Mouse (Mus musculus): ENCODE results near the gene Vipr2.

Vipr2 gene

DNA sequence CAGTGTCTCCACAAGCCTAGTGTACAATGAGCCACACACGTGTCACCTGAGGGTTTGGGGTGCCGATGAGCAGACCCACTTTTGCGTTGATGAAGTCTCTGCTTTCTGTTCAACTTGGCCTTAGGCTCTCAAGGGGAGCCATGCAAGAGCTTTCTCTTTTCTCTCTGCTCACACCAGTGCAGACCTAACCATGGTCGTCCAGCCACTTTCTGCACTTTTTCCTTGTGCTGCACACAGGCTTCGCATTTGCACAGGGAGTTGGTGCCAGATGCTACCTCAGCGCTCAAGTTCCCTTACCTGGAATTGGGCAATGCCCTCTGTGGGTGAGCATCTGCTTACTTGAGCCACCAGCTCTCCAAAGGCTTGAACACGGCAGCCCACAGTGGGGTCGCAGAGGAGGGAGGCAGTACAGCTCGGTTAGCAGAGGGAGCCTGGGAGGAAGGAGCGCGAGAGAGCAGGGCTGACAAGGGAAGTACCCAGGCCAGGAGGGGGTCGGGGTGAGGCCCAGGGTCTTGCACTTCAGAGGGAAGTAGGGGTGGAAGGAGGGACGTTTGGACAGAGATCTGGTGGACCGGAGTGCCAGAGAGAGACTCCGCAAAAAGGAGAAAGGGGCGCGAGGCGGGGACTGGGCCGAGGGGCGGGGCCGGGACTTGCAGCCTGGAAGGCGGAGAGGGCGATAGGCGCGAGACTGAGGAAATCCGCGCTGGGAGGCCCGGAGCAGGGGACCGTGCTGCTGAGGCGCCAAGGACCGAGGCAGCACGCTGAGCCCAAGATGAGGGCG is at the start of gene Vipr2:
Vipr2 (plus strand) TSS at position 653 of the 781 bp plus-strand sequence.
- DNase-seq (ENCODE audit: low spot score): peak; percentile 39

DNA sequence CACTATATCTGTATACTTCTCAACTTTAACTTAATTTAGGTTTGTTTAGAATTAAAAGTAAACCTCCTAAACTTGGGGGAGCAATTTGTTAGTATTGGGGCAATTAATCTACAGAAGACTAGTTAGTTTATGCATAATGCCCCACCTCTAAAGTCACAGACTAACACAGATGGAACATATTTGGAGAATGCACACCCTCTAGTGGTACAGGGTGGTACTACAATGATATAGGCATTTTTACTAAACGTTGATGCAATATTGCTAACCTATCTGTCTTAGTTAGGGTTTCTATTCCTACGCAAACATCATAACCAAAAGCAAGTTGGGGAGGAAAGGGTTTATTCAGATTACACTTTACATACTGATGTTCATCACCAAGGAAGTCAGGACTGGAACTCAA is 49.4 kb upstream of the Vipr2 start:
- no peak for DNase-seq (ENCODE audit: low spot score)

DNA sequence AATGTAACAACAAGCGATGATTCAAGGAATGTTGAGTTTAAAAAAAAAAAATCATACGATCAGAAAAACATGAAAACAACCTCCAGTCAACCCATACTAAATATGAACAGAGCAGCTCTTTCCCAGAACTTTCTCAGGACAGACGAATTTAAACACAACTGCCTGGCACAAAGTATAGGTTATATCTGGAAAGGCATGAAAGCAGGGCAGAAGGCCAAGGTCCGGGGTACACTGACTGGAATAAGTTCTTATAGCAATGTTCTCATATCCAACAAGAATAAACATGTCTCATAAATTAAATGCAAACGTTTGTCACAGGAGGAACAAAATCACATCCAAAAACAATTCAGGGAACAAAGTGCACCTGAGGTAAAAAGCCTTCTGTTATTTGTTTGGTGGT is 42.2 kb upstream of the Vipr2 start:
- no peak for DNase-seq (ENCODE audit: low spot score)

DNA sequence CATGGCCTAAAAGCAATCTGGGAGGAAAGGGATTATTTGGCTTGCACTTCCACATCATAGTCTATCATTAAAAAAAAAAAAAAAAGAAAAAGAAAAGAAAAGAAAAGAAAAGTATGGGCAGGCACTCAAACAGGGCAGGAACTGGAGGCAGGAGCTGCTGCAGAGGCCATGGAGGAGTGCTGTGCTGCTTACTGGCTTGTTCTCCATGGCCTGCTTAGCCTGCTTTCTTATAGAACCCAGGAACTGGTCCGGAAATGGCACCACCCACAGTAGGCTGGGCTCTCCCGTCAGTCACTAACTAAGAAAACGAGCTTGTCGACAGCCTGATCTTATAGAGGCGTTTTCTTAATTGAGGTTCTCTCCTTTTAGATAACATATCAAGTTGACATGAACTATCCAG is 32.7 kb upstream of the Vipr2 start:
- peak; percentile 2 for DNase-seq (ENCODE audit: low spot score)

DNA sequence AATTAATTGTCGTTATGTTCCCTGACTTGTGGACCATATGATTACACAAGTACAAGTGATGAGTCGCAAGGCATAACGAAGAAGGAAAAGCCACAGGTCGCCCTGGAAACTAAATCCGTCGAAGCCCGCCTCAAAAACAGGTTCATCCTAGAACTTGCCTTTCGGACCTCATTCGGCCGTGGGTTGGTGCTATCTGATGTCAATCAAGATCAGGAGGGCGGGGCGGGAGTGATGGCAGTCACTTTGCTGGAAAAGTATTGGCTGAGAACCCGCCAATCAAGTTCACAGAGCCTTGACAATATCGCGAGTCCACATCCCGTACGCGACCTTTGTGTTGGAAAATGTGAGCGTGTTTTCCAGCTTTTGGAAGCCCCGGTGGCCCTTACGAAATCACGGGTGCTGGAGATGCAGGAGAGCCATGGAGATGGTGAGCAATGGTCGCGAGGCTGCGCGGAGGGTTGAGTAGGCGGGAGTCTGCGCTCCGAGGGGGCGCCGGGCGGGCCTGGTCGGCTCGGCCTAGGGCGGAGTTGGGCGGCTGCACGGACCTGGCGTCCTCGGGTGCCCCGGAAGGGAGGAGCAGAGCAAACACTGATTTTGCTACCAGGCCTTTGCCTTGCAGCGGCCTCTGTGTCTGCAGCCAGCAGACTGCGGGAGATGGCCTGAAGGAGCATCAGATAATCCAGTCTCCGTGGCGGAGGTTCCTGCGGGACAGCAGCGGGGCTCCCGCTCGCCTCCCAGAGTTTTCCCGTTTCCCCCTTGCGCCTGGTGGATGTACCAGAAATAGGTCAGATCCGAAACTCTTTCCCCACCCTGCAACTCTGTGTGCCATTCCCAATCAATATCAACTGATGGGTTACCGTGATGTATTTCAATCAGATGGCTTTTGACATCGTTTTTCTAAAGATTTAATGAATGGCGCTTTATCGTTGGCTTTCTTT is 29.8 kb upstream of the Vipr2 start, which contains the start of gene Zfp386:
Zfp386 (plus strand) TSS at position 285 of the 938 bp plus-strand sequence.
- DNase-seq (ENCODE audit: low spot score): peak; percentile 98

DNA sequence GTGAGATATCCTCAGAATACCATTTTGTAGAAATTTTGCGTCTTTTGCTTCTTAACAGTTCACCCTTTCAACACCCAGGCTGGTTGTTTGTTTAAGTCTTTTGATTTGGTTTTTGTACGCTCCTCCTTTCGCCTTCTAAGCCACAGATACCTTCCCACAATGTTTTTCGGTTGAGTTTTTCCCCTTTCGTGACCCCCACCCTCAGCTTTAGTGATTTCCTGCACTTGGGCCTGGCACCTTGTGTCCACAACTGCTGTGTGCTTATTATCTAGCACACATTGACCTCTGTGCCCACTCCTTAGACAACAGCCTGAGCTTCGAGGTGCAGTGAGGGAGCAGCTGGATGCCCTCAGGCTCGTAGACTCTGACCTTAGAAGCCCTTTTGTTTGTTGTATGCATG is 28.8 kb upstream of the Vipr2 start:
- DNase-seq (ENCODE audit: low spot score): no peak

DNA sequence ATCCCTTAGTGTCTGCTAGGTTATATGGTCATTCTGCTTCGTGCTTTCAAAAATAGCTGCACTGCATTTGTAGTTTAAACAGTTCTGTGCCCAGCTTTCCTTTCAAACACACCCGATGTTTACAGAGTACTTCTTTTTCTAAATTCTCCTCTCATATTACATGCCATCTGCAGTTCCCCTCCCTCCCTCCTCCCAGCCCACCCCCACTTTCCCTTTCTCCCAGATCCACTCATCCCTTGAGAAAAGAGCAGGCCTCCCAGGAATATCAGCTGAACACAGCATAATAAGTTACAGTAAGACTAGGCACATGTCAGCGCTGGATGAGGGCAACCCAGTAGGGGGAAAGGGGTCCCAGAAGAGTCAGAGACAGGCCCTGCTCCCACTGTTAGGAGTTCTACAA is 28.3 kb upstream of the Vipr2 start:
- no peak for DNase-seq (ENCODE audit: low spot score)

DNA sequence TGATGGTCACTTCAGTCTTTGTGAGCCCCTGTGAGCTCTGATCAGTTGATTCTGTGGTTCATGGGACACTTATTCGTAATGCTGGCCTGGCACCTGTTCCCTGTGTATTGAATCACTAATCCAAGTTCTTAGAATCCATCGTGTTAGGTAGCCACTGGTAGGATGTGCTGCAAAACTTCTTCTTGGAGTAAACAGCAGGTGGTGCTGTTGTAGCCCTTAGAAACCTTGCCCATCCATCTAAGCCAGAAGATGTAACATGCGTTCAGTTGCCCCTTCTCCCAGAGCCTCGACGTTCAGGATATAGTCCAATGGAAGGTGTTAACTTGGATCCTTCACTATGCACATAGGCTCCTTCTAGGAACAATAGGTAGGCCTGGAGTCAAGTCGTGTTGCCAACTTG is 27.8 kb upstream of the Vipr2 start:
- peak; percentile 38 for DNase-seq (ENCODE audit: low spot score)

DNA sequence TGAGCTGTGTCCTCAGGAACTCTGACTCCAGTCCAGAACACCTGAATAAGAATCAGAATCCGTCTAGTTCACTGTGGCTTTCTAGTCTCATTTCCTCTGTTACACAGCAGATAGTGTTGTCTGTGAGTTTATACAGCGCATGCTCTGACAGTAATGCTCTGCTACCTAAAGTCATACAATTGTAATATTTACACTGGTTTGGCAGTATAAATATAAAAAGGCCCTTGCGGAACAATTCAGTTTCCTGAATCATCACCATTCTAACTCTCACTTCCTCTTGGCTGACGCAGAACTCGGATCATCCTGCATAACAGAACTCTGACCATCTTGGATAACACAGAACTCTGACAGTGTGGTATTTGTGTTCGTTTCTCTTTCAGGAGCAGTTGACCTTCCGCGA is 23.2 kb upstream of the Vipr2 start:
- DNase-seq (ENCODE audit: low spot score): no peak

DNA sequence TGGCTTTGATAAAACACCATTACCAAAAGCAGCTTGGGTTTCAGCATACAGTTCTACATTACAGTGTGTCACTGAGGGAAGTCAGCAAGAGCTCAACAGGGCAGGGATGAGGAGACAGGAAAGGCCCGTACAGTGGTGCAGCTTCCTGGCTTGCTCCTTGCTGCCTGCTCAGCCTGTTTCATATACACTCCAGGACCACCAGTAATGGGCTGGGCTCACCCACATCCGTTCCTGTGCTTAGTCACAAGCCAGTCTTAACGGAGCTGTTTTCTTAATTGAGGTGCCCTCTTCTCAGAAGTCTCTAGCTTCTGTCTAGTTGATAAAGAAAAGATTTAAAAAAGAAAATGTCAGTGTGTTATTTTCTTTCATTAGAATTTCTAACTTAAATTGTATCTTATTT is 21.4 kb upstream of the Vipr2 start:
- DNase-seq (ENCODE audit: low spot score): no peak

DNA sequence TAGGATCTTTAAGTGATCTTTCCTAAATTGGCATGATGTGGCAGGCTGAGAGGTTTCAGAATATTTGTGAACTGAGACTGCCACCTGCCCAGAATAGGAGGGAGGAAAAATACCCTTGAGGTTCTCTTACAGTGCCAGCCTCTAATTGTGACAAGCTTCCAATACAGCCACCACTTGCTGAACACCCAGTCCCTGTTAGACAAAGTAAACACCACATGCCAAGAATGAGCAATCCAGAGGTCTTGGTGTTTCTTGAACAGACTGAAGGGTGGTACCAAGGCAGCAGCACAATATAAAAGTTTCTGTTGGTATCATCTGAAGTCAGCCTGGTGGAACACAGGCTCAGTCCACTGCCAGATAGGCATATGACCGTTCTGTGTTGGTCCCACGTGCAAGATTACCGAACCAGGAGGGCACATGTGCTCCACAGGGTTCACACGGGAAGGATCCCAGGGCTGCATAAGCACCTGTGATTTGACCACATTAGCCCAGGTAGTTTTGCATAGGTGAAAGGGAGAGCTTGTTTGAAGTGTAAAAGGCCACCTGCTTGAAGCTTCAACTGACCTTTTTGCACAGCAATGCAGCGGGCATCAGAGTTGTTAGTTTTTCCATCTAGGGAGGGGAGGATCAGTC is 15.8 kb upstream of the Vipr2 start:
- no peak for DNase-seq (ENCODE audit: low spot score)

DNA sequence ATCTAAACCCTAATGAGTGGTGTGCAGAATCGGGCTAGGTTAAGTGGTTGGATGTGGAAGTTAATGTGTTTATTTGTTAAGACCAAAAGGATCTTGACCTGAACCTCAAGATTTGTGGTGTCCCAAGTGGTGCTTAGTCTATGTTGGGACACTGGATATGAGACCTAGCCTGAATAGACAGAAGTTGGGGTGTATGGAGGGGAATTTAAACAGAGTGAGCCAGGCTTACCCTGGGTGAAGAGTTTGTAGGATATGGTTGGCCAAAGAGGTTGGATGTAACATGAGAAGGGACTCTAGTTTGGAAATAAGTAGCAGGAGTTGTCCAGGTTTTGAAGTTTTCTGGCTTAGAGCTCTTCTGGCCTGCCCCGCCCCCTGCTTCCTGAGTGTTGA is 15.3 kb upstream of the Vipr2 start:
- DNase-seq (ENCODE audit: low spot score): no peak

DNA sequence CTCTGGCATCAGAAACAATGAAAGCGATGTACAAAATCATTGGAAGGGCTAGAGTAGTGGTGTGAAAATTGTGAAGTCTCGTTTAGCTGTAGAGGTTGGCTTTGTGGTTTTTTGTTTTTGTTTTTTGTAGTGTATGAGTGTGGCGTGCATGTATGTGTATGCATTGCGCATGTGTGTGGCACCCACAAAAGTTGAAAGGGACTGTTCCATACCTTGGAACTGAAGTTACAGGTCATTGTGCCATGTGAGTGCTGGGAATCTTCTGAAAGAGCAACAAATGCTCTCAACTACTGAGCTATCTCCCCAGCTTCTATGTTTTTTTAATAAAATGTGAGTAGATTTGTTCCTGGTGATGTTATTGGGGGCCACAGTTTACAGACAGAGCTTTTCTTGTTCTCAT is 14.5 kb upstream of the Vipr2 start:
- no peak for DNase-seq (ENCODE audit: low spot score)

DNA sequence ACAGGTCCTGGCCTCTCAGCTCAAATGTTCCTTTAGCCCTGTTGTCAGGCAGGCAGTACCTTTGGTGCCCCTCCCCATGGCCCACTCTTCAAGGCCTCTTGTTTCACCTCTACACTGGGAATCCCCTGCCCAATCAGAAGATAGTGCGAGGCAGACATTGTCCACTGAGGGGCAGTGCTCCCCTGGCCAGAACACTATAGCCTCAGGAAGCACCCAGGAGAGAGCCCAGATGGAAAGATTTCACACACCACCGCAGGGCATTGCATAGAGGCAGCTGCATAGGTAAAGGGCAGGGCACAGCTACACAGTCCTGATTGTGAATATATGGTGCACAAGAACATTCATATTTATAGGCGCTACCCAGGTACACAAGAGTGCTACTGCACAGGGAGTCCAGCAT is 6.5 kb upstream of the Vipr2 start:
- DNase-seq (ENCODE audit: low spot score): peak; percentile 25

DNA sequence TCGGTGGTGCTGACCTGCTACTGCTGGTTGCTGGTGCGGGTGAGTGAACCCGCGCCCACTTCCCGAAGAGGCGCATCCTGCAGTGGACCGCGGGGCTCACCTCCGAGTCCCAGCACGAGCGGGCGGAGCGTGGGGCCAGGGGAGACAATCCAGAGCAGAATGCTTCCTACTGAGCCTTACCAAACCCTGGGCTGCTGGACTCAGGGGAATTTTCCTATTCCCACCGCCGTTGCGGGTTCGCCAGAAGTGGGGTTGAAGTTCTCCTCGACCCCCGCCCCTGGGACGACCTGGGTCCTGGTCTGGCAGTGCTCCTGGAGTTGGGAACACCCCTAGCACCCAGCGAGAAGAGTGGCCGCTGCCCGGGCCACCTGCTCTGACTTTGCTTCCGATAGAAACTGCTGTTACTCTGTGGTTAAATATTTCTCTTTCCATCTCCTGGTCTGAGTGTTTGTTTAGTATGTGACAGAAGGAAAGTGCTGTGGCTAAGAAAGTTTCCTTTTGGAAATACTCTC is 385 bp downstream of the Vipr2 start:
- DNase-seq (ENCODE audit: low spot score): no peak

DNA sequence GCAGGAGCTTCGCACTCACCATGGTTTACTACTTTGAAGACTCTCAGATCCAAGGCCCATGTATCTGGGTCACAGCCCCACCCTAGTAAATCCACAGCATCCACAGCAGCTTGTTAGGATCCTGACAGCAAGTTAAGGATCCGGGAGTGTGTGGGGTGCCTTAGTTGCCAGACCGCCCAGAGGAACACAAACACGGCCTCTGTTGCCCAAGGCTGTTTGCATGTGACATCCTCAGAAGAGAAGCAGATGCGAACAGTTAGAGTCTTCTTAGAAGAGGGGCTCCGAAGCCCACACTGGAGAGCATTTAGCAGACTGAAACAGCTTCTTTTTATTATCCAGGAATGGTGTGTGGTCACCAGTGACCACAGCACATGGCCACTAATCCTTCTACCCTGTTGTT is 5.6 kb downstream of the Vipr2 start:
- DNase-seq (ENCODE audit: low spot score): no peak

DNA sequence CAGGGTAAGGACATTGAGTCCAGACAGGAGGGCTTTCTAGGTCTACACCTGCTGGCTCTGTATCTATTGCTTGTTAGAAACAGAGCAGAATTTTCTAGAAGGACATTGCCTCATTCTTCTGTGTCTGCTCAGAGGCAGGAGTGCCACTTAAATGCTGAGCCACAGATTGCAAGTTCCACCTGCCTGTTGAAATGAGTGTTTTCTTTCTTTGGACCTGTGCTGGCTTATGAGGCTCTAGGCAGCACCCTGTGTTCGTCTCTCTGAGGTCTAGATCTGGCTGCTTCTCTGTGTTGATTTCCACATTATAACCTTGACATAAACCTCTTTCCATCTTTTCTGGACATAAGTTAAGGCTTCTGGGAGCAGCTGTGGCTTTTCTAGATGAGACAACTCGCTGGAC is 6.8 kb downstream of the Vipr2 start:
- DNase-seq (ENCODE audit: low spot score): no peak

DNA sequence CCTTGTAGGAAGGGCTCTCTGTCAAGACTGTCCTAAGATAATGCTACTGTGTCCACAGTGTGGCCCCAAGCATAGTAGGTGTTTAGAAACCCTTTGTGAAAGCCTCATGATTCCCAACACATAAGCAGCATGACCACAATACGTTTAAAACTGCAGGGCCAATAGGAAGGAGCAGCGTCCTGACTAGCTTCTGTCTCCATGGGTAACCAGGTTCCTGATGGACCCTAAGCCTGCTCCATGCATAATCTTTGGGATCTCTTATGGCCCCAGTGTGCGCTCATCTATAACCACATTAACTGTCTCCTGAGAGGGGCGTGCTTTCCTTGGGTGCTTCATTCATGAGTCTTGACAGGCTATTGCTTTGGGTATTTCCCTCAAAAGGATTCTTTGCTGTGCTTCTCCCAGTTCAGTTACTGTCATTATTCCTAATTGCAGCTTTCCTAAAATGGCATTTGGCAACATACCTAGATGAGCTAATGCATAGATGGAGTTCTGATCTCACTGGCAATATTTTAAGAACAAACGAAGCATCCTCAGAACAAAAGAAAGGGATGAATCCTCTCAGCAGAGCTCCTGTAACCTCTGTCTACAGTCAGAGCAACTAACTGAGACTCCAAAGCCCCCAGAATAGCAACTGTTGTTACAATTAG is 9.6 kb downstream of the Vipr2 start:
- no peak for DNase-seq (ENCODE audit: low spot score)

DNA sequence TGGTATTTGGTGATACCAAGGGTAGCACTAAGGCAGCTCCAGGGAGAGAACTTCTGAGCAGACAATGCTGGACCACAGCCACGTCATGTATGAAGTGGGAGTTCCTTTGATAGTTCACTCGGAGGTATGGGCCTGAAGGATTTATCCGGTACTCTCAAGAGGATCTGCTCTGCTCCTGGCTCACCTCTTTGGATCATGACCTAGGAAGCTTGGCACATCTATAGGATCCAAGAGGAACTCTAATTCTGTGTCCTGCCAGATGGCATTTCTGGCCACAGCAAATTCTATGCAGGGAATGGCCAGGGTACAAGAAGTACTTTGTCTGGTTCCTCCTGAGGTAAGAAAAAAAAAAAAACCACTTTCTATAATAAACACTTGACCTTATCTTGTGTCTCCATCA is 12.3 kb downstream of the Vipr2 start:
- no peak for DNase-seq (ENCODE audit: low spot score)

DNA sequence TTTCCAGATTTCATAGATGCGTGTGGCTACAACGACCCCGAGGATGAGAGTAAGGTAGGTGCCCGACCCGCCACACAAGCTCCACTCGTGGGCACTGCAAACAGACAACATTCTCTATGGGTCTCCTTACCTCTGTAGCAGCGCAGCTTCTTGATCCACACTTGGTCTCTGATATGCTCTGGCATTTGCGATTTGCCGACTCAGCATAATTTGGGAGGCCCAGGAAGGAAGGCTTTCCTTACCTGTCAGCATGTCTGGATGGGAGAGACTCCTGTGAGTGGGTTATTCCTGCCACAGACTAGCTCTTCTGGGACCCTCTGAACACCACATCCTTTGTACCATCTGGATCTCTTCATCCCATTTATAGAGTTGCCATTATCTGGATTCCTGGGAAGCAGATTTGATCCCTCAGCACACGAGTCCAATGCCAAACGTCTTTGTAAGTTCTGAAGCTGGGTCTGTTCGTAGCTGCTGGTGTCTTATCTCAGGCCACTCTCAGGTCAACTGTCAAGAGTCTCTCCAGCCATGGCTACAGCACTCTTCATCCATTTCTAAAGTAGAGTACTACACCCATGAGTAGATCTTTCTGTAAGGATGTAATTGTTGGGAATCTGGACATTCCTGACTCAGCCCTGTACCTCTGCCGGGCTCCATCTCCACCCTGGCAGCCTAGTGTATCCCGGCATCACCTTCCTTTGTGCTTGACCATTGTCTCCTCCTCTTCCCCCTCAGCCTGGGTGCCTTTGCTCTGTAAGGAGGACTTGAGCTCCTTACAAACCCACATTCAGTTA is 17.4 kb downstream of the Vipr2 start:
- no peak for DNase-seq (ENCODE audit: low spot score)

DNA sequence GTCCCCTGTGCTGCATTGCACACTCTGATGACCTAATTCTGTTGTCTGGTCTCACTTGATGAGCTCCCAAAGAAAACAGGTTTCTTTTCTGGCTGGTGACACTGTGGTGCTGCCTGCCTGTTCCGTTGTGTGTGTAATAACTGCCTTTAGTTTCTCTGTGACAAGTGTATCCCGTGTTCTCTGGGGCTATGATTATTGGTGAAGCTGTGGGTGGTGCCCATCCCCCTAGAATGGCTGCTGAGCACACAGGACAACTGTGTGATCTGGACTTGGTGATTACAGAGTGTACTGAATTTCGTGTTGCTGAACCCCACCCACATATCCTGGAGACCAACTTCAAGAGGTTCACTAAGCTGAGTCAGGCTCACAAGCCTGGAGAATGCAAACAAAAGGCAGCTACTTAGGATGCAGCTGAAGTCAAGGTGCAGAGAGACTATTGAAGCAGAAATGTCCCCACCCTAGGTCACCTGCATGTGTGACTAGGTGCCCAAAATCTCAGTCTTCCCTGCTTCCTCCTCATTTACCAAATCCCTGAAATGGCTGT is 18.9 kb downstream of the Vipr2 start:
- DNase-seq (ENCODE audit: low spot score): no peak
